Mouse (Mus musculus) large intestine, adult 2 months (tissue): ENCODE measurements around the gene Gmfg. TPM values are rescaled to one million over a fixed set of nuclear protein-coding genes. Genes with fewer than 3 reads are reported as not detected.

ENCODE experiments used
- DNase-seq: peaks from one replicate; pipeline ENCODE4 v3.0.0-alpha.2; 2012; ENCODE audit warnings: low read depth, low spot score
- WGBS: fragments of 180-500 bp; shearing (Covaris S2); methylation state at CpG from one replicate; pipeline ENCODE4 v1.1.7; 2018; 5-methylcytosine and 5-hydroxymethylcytosine counted together
- polyA plus RNA-seq: library from polyadenylated mRNA; depleted of rRNA; stranded (reverse); fragments of >200 nt; gene quantifications from 2 replicates; pipeline ENCODE4 v1.2.3, GENCODE M21; 2012; rRNA removed

Gmfg gene
- polyA plus RNA-seq, 1 experiment: 13.4 TPM

DNA sequence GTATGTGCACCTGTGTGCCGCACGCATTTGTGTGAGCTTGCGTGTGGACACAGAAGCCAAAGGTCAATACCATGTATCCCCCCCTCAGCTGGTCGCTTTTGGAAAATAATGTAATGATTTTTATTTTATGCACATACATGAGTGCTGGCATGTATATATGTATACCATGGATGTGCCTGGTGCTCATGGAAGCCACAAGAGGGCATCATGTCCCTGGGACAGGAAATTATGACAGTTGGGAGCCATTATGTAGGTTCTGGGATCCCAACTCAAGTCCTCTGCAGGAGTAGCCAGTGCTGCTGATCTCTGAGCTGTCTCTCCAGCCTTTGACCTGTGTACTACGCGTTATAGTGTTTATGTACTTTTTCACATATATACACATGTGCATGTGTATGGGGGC, 38.9 kb downstream of the Gmfg start:
- 94% methylated on average over 6 of the region's 6 CpGs for WGBS
- DNase-seq: no peak

- no peak for DNase-seq
- WGBS: 72% methylated on average over 5 of the region's 5 CpGs
Observed at GRCm38 (mm10) chr7:28477363-28477762, 40.1 kb downstream of the Gmfg start.

DNA sequence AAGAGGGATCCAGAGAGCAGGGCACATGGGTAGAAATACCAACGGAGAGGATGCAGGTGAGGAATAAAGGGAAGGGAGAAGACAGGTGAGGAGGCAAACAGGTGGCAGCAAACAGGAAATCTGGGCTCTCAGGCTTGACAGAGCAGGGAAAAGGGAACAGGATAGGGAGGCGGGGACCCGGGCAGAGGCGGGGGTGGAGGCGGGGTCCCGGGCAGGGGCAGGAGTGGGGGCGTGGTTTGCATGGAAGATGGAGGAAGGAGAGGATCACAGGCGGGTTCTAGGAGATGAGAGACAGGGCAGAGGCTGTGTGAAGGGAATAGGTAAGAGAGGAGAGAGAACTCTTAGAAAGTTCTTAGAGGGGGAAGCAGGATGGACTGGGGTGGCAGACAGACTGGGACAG, 41.6 kb downstream of the Gmfg start:
- WGBS: 4% methylated on average over 8 of the region's 8 CpGs
- no peak for DNase-seq

- no peak for DNase-seq
- WGBS: 79% methylated on average over 11 of the region's 11 CpGs
Observed at GRCm38 (mm10) chr7:28482854-28483253, 45.6 kb downstream of the Gmfg start.

DNA sequence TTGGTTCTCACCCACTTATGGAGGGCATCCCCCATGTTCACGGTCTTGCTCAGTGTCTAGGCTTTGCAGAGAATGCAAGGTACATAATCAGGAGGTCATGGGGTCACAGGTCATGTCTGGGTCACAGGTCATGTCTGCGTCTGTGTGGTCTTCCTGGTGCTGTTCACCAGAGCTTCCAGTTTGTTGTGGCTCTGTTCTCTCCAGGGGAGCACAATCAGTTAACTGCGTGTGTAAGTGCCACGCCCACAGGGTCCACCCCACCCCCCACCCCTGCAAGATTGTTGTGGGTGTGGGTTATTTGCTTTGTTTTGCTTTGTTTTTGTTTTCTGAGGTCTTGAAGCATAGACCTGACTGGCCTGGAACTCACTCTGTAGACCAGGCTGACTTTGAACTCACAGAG, 46.9 kb downstream of the Gmfg start:
- DNase-seq: no peak
- 20% methylated on average over 4 of the region's 4 CpGs for WGBS

GRCm38 (mm10) chr7:28488030-28488491, 50.8 kb downstream of the Gmfg start:
- peak; percentile 48 for DNase-seq
- WGBS: 2% methylated on average over 16 of the region's 16 CpGs

GRCm38 (mm10) chr7:28490410-28490809, 53.2 kb downstream of the Gmfg start:
- 2% methylated on average over 10 of the region's 10 CpGs for WGBS
- DNase-seq: peak; percentile 68

- no peak for DNase-seq
- 34% methylated on average over 14 of the region's 14 CpGs for WGBS
Observed at GRCm38 (mm10) chr7:28490903-28491302, 53.7 kb downstream of the Gmfg start.

- 84% methylated on average over 8 of the region's 8 CpGs for WGBS
- DNase-seq: no peak
Observed at GRCm38 (mm10) chr7:28492310-28492709, 55.1 kb downstream of the Gmfg start.

- DNase-seq: no peak
- 76% methylated on average over 11 of the region's 11 CpGs for WGBS
Observed at GRCm38 (mm10) chr7:28495426-28495825, 58.2 kb downstream of the Gmfg start.

Other genes starting within 250 kb of the Gmfg start
- gene Eid2, start 169.6 kb upstream of the Gmfg start, polyA plus RNA-seq: 0.89 and 1.2 TPM in 2 replicates
- gene Eid2b, start 159.7 kb upstream of the Gmfg start, polyA plus RNA-seq: 1.9 and 2.9 TPM in 2 replicates
- gene Selenov, start 146.3 kb upstream of the Gmfg start, polyA plus RNA-seq: not detected in 2 replicates
- gene Dll3, start 135.2 kb upstream of the Gmfg start, polyA plus RNA-seq: 0.41 and 0.55 TPM in 2 replicates
- 96.5 and 103 TPM in 2 replicates for gene Timm50, start 125.4 kb upstream of the Gmfg start, polyA plus RNA-seq
- gene Supt5, start 98.7 kb upstream of the Gmfg start, polyA plus RNA-seq: 67.7 and 84.2 TPM in 2 replicates
- 1,007 and 1,073 TPM in 2 replicates for gene Rps16, start 86.8 kb upstream of the Gmfg start, polyA plus RNA-seq
- 20.4 and 27.5 TPM in 2 replicates for gene Plekhg2, start 64.8 kb upstream of the Gmfg start, polyA plus RNA-seq
- gene Zfp36, start 57.2 kb upstream of the Gmfg start, polyA plus RNA-seq: 83.2 and 119 TPM in 2 replicates
- 50.4 and 52.9 TPM in 2 replicates for gene Med29, start 44.7 kb upstream of the Gmfg start, polyA plus RNA-seq
- 41.4 and 54.7 TPM in 2 replicates for gene Paf1, start 44.5 kb upstream of the Gmfg start, polyA plus RNA-seq
- 1.7 and 2.0 TPM in 2 replicates for gene Lrfn1, start 14.5 kb downstream of the Gmfg start, polyA plus RNA-seq
- not detected in 2 replicates for gene Ifnl2, start 73.0 kb downstream of the Gmfg start, polyA plus RNA-seq
- not detected in 2 replicates for gene Ifnl3, start 85.4 kb downstream of the Gmfg start, polyA plus RNA-seq
- gene Sycn, start 103.4 kb downstream of the Gmfg start, polyA plus RNA-seq: 3.1 and 4.3 TPM in 2 replicates
- 0.11 TPM in 2 replicates for gene Nccrp1, start 109.8 kb downstream of the Gmfg start, polyA plus RNA-seq
- 45.3 and 61.6 TPM in 2 replicates for gene Samd4b, start 160.7 kb downstream of the Gmfg start, polyA plus RNA-seq
- 52.1 and 72.9 TPM in 2 replicates for gene Pak4, start 160.7 kb downstream of the Gmfg start, polyA plus RNA-seq
- not detected in 2 replicates for gene Acp7, start 193.9 kb downstream of the Gmfg start, polyA plus RNA-seq